Mouse (Mus musculus): ENCODE measurements at regions not wholly inside any gene's neighbourhood (a gene's known extent, or its start where the extent isn't known, plus 50 kb on each side); places are given as distances from the start of the nearest gene placed in this dataset.

DNA sequence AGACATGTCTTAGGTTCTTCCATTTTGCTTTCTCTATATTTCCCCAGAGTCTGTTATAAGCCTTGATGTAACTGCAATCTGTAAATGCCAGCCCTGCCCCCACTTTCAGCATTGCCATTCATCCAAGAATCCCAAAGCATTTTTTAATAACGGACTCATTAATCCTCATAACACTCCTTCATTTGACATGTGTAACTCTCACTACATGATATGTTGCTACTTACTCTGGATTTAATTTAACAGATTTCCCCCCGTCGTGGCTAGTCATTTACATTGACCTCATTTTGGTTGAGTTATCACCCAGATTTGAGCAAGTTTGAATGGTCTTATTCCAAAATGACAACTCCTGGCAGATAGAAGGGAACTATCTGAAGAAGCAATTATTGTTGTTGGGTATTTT lies 116.2 kb upstream of the Npvf start:
- Histone ChIP-seq H3K9ac (ENCODE audit: low read depth, low read length) (no peak overlapping the region), H3K4me2 (ENCODE audit: low read length) (no peak overlapping the region), H3K27me3 (ENCODE audit: control insufficient read depth, insufficient read depth, low read depth, low read length) (no peaks in the 10 kb centered on the region), H3K4me3 (ENCODE audit: low read depth, low read length) (no peak overlapping the region), H3K9me3 (replicated peaks; ENCODE audit: control insufficient read depth, low read length, poor library complexity, severe bottlenecking) (no peaks in the 10 kb centered on the region), H3K4me1 (ENCODE audit: control insufficient read depth, insufficient read depth, low read length) (peaks cover 3% of the 10 kb centered on the region), H3K27ac (ENCODE audit: low read length) (no peak overlapping the region), H3K36me3 (ENCODE audit: control insufficient read depth, insufficient read depth, low read length) (no peaks in the 10 kb centered on the region)
- 75% methylated on average over 3 of the region's 3 CpGs for WGBS
- no peak for ATAC-seq

- ATAC-seq, result no peak
- no peak overlapping the region for H3K4me2 ChIP-seq (ENCODE audit: low read length)
- H3K4me3 ChIP-seq (ENCODE audit: low read depth, low read length), result no peak overlapping the region
- 0 out of 2 replicates have a peak overlapping the region, but pooled peaks have one; percentile 25 for H3K9ac ChIP-seq (ENCODE audit: low read depth, low read length)
- H3K36me3 ChIP-seq (ENCODE audit: control insufficient read depth, insufficient read depth, low read length), result no peaks in the 10 kb centered on the region
- WGBS, result 37% methylated on average over 4 of the region's 4 CpGs
- H3K27me3 ChIP-seq (ENCODE audit: control insufficient read depth, insufficient read depth, low read depth, low read length), result no peaks in the 10 kb centered on the region
- H3K4me1 ChIP-seq (ENCODE audit: control insufficient read depth, insufficient read depth, low read length), result peaks cover 23% of the 10 kb centered on the region
- peak overlapping the region; percentile 95 for H3K27ac ChIP-seq (ENCODE audit: low read length)
- no peaks in the 10 kb centered on the region for H3K9me3 ChIP-seq (replicated peaks; ENCODE audit: control insufficient read depth, low read length, poor library complexity, severe bottlenecking)
Observed at GRCm38 (mm10) chr6:50775637-50776036, 121.4 kb upstream of the Npvf start.

GRCm38 (mm10) chr6:50776236-50776832 lies 122.1 kb upstream of the Npvf start:
- Histone ChIP-seq H3K4me3 (ENCODE audit: low read depth, low read length) (no peak overlapping the region), H3K9me3 (replicated peaks; ENCODE audit: control insufficient read depth, low read length, poor library complexity, severe bottlenecking) (no peaks in the 10 kb centered on the region), H3K4me2 (ENCODE audit: low read length) (peak overlapping the region; percentile 37), H3K27ac (ENCODE audit: low read length) (peak overlapping the region; percentile 95), H3K27me3 (ENCODE audit: control insufficient read depth, insufficient read depth, low read depth, low read length) (no peaks in the 10 kb centered on the region), H3K36me3 (ENCODE audit: control insufficient read depth, insufficient read depth, low read length) (no peaks in the 10 kb centered on the region), H3K9ac (ENCODE audit: low read depth, low read length) (peak overlapping the region; percentile 27), H3K4me1 (ENCODE audit: control insufficient read depth, insufficient read depth, low read length) (peaks cover 23% of the 10 kb centered on the region)
- 11% methylated on average over 11 of the region's 11 CpGs for WGBS
- ATAC-seq, result peak; percentile 15

DNA sequence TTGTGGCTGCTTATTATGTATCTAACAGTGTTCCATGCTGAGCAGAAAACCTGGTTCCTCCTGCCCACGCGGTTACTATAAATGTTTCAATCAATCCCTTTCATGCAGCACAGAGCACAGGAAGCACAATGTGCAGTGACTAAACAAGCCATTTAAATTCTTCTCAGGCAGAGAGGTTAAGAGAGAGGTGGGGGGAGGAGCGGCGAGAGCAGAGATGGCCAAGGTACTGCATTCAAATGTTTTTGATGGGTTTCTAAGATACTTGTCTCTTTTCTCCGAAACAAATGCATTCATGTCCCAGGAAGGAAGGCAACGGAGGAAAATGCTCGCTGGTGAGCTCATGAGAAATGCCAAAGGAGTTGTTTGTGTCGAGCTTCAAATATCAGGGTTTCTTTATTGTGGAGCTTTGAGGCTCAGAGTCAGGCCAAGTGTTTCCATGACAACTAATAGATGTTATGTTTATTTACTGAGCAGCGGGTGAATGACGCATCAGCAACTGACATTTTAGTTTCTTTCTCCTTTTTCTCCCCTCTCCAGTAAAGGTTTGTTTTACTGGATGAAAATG lies 122.8 kb upstream of the Npvf start:
- no peaks in the 10 kb centered on the region for H3K36me3 ChIP-seq (ENCODE audit: control insufficient read depth, insufficient read depth, low read length)
- no peaks in the 10 kb centered on the region for H3K9me3 ChIP-seq (replicated peaks; ENCODE audit: control insufficient read depth, low read length, poor library complexity, severe bottlenecking)
- WGBS, result 1% methylated on average over 10 of the region's 10 CpGs
- peak; percentile 94 for ATAC-seq
- peak overlapping the region; percentile 27 for H3K9ac ChIP-seq (ENCODE audit: low read depth, low read length)
- peak overlapping the region; percentile 95 for H3K27ac ChIP-seq (ENCODE audit: low read length)
- H3K4me2 ChIP-seq (ENCODE audit: low read length), result peak overlapping the region; percentile 37
- H3K27me3 ChIP-seq (ENCODE audit: control insufficient read depth, insufficient read depth, low read depth, low read length), result no peaks in the 10 kb centered on the region
- no peak overlapping the region for H3K4me3 ChIP-seq (ENCODE audit: low read depth, low read length)
- peaks cover 23% of the 10 kb centered on the region for H3K4me1 ChIP-seq (ENCODE audit: control insufficient read depth, insufficient read depth, low read length)

DNA sequence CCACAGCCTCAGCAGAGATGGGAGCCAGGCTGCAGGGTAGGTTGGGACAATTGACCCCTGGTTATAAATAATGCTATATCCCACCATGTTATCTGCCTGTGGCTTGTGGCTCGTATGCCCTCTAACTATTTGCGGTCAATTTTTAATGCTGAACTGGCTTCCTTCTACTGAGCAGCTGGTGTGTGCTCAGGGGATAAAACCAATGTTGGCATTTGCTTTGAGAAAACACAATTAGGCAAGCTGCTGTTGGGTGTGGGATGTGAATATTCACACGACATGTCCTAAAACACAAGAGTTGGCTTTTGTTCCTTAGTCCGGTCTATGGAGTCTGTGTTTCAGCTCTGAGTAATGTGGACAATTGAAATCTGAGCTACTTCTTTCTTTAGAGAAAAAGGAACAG lies 123.6 kb upstream of the Npvf start:
- WGBS, result 17% methylated on average over 4 of the region's 4 CpGs
- peaks cover 23% of the 10 kb centered on the region for H3K4me1 ChIP-seq (ENCODE audit: control insufficient read depth, insufficient read depth, low read length)

DNA sequence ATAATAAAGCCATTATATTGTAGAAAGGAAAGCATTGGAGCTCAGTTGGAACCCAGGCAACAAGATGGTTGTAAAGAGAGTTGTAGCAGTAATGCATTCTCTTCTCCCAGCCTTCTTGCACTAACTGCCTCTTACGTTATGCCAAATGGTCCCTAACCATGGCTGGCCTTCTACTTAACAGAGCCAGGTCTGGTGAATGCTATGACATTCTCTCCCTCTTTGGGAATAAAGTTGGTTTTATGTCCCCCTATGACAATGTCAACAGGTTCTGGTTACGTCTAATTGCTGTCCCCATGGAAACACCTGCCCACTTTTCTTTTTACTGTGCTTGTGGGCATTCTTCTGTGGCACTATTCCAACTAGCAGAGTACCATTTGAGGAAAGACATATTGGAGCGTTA lies 126.4 kb upstream of the Npvf start:
- no peaks in the 10 kb centered on the region for H3K27me3 ChIP-seq (ENCODE audit: control insufficient read depth, insufficient read depth, low read depth, low read length)
- no peak for ATAC-seq
- no peaks in the 10 kb centered on the region for H3K9me3 ChIP-seq (replicated peaks; ENCODE audit: control insufficient read depth, low read length, poor library complexity, severe bottlenecking)
- no peak overlapping the region for H3K4me2 ChIP-seq (ENCODE audit: low read length)
- H3K4me1 ChIP-seq (ENCODE audit: control insufficient read depth, insufficient read depth, low read length), result peaks cover 21% of the 10 kb centered on the region
- WGBS, result 88% methylated on average over 3 of the region's 3 CpGs
- H3K27ac ChIP-seq (ENCODE audit: low read length), result no peak overlapping the region
- H3K9ac ChIP-seq (ENCODE audit: low read depth, low read length), result no peak overlapping the region
- no peaks in the 10 kb centered on the region for H3K36me3 ChIP-seq (ENCODE audit: control insufficient read depth, insufficient read depth, low read length)
- H3K4me3 ChIP-seq (ENCODE audit: low read depth, low read length), result no peak overlapping the region

More for the DNA sequence above, 123.6 kb upstream of the Npvf start:
- no peak; the same call in 1 of the 2 replicates for ATAC-seq
- Histone ChIP-seq H3K4me3 (ENCODE audit: low read depth, low read length) (no peak overlapping the region), H3K27me3 (ENCODE audit: control insufficient read depth, insufficient read depth, low read depth, low read length) (no peaks in the 10 kb centered on the region), H3K27ac (ENCODE audit: low read length) (peak overlapping the region; percentile 95), H3K36me3 (ENCODE audit: control insufficient read depth, insufficient read depth, low read length) (no peaks in the 10 kb centered on the region), H3K9me3 (replicated peaks; ENCODE audit: control insufficient read depth, low read length, poor library complexity, severe bottlenecking) (no peaks in the 10 kb centered on the region), H3K9ac (ENCODE audit: low read depth, low read length) (no peak overlapping the region), H3K4me2 (ENCODE audit: low read length) (no peak overlapping the region)

DNA sequence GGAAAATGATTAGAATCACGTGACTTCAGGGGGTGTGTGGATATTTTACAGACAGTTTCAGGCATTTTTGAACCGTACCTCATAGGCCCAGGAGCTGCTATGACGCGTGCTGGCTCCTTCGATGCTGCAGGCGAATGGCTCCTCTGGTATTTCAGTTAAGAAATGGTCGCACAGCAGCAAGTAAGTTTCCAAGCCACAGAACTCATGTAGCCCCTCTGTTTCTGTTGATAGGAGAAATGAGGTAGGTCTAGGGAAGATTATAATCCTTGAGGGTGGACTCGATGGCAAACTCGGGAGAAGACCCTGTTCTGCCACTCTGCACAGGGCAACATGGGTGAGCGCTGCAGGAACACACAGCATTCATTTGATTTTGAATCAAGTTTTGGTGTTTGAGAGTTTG lies 127.0 kb upstream of the Npvf start:
- Histone ChIP-seq H3K4me2 (ENCODE audit: low read length) (no peak overlapping the region), H3K36me3 (ENCODE audit: control insufficient read depth, insufficient read depth, low read length) (no peaks in the 10 kb centered on the region), H3K4me3 (ENCODE audit: low read depth, low read length) (no peak overlapping the region), H3K4me1 (ENCODE audit: control insufficient read depth, insufficient read depth, low read length) (peaks cover 15% of the 10 kb centered on the region), H3K27ac (ENCODE audit: low read length) (no peak overlapping the region), H3K9me3 (replicated peaks; ENCODE audit: control insufficient read depth, low read length, poor library complexity, severe bottlenecking) (no peaks in the 10 kb centered on the region), H3K27me3 (ENCODE audit: control insufficient read depth, insufficient read depth, low read depth, low read length) (no peaks in the 10 kb centered on the region), H3K9ac (ENCODE audit: low read depth, low read length) (no peak overlapping the region)
- ATAC-seq, result no peak
- 91% methylated on average over 10 of the region's 10 CpGs for WGBS

DNA sequence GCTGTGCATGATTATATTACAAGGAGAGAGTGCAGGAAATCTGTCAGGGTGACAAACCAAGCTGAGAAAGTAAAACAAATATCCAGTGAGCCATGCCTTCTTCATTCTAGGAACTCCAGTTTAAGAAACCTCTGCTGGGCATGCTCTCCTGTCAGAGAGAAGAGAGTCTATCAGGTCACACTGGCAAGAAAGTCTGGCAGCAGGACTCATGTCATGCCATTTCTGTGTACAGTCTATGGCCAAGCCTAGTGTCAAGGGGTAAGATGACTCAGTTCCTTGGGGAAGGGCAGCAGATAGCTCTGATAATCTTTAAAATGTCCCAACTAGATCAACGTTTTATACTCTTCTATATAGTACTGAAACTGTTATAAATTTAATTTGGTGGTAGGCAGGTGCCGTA lies 128.0 kb upstream of the Npvf start:
- no peak for ATAC-seq
- H3K9me3 ChIP-seq (replicated peaks; ENCODE audit: control insufficient read depth, low read length, poor library complexity, severe bottlenecking), result no peaks in the 10 kb centered on the region
- H3K4me1 ChIP-seq (ENCODE audit: control insufficient read depth, insufficient read depth, low read length), result peaks cover 7% of the 10 kb centered on the region
- no peak overlapping the region for H3K4me2 ChIP-seq (ENCODE audit: low read length)
- no peak overlapping the region for H3K27ac ChIP-seq (ENCODE audit: low read length)
- H3K36me3 ChIP-seq (ENCODE audit: control insufficient read depth, insufficient read depth, low read length), result no peaks in the 10 kb centered on the region
- no peak overlapping the region for H3K9ac ChIP-seq (ENCODE audit: low read depth, low read length)
- no peaks in the 10 kb centered on the region for H3K27me3 ChIP-seq (ENCODE audit: control insufficient read depth, insufficient read depth, low read depth, low read length)
- 85% methylated on average over 2 of the region's 2 CpGs for WGBS
- H3K4me3 ChIP-seq (ENCODE audit: low read depth, low read length), result no peak overlapping the region

- no peaks in the 10 kb centered on the region for H3K36me3 ChIP-seq (ENCODE audit: control insufficient read depth, insufficient read depth, low read length)
- no peak overlapping the region for H3K9ac ChIP-seq (ENCODE audit: low read depth, low read length)
- ATAC-seq, result peak; percentile 67
- H3K4me1 ChIP-seq (ENCODE audit: control insufficient read depth, insufficient read depth, low read length), result no peaks in the 10 kb centered on the region
- no peaks in the 10 kb centered on the region for H3K9me3 ChIP-seq (replicated peaks; ENCODE audit: control insufficient read depth, low read length, poor library complexity, severe bottlenecking)
- H3K27me3 ChIP-seq (ENCODE audit: control insufficient read depth, insufficient read depth, low read depth, low read length), result no peaks in the 10 kb centered on the region
- WGBS, result 36% methylated on average over 10 of the region's 10 CpGs
- no peak overlapping the region for H3K4me3 ChIP-seq (ENCODE audit: low read depth, low read length)
- peak overlapping the region; percentile 62 for H3K27ac ChIP-seq (ENCODE audit: low read length)
- no peak overlapping the region for H3K4me2 ChIP-seq (ENCODE audit: low read length)
Observed at GRCm38 (mm10) chr6:50783494-50783893, 129.3 kb upstream of the Npvf start.

Data from midbrain, embryonic 16.5 days (tissue).